8 mouse cellular contexts compared by ENCODE assay signal in genomic region chr15:41155169-41155638, GRCm38 (mm10).
A peak's percentile ranks its signal among the peaks of the same experiment; 100 is the strongest.
DNase-seq lines count a peak whose midpoint lies in the region; ATAC-seq lines count a peak whose summit lies in the region.

No protein-coding gene starts in this region.

- H3K4me2 ChIP-seq in heart, embryonic 13.5 days = peak overlapping the region; percentile 74
- H3K4me2 ChIP-seq in kidney, embryonic 15.5 days = peak overlapping the region; percentile 58

- WGBS in heart, embryonic 13.5 days = 7% methylated on average over 16 of the region's 16 CpGs
- 5% methylated on average over 16 of the region's 16 CpGs for WGBS in kidney, embryonic 15.5 days
- 5% methylated on average over 16 of the region's 16 CpGs for WGBS in midbrain, embryonic 10.5 days

- H3K36me3 ChIP-seq in heart, embryonic 13.5 days = no peaks in the 10 kb centered on the region
- no peaks in the 10 kb centered on the region for H3K36me3 ChIP-seq in kidney, embryonic 15.5 days
- no peaks in the 10 kb centered on the region for H3K36me3 ChIP-seq in midbrain, embryonic 10.5 days

- peak; percentile 7 to 33 for DNase-seq in heart, adult 18-20 months
- DNase-seq in heart, adult 8-10 months (ENCODE audit: low spot score) = no peak
- DNase-seq in cerebellum, postnatal 10 days = peak; percentile 35
- peak; percentile 40 for DNase-seq in midbrain, embryonic 10.5 days (ENCODE audit: low spot score)
- DNase-seq in testis, postnatal 14 days (ENCODE audit: low spot score) = no peak

- H3K9me3 ChIP-seq in heart, embryonic 13.5 days = 0 out of 2 replicates have a peak, but pooled peaks cover 5% of the 10 kb centered on the region
- H3K9me3 ChIP-seq in kidney, embryonic 15.5 days (replicated peaks) = no peaks in the 10 kb centered on the region
- H3K9me3 ChIP-seq in midbrain, embryonic 10.5 days (replicated peaks) = no peaks in the 10 kb centered on the region

- peak overlapping the region; percentile 88 for H3K27ac ChIP-seq in heart, embryonic 13.5 days (replicated peaks)
- H3K27ac ChIP-seq in kidney, embryonic 15.5 days = peak overlapping the region; percentile 29; the same call in 1 of the 2 replicates
- H3K27ac ChIP-seq in midbrain, embryonic 10.5 days (replicated peaks) = peak overlapping the region; percentile 49

- peak; percentile 58; the same call in 1 of the 2 replicates for ATAC-seq in heart, embryonic 13.5 days (ENCODE audit: extremely low read depth, insufficient number of reproducible peaks, low FRiP score, low TSS enrichment)
- ATAC-seq in kidney, embryonic 15.5 days (replicated peaks; ENCODE audit: low FRiP score) = peak; percentile 90
- ATAC-seq in monocyte, adult 5-6 weeks (replicated peaks; ENCODE audit: insufficient number of reproducible peaks, low FRiP score, low TSS enrichment, poor library complexity, severe bottlenecking) = no peak

- peak overlapping the region; percentile 42 for H3K4me3 ChIP-seq in heart, embryonic 13.5 days
- peak overlapping the region; percentile 28 for H3K4me3 ChIP-seq in kidney, embryonic 15.5 days (replicated peaks)
- H3K4me3 ChIP-seq in midbrain, embryonic 10.5 days = peak overlapping the region; percentile 49

- peak overlapping the region; percentile 76 for H3K9ac ChIP-seq in heart, embryonic 13.5 days
- no peak overlapping the region for H3K9ac ChIP-seq in kidney, embryonic 15.5 days

- peaks cover 15% of the 10 kb centered on the region for H3K4me1 ChIP-seq in heart, embryonic 13.5 days
- H3K4me1 ChIP-seq in kidney, embryonic 15.5 days = peaks cover 12% of the 10 kb centered on the region
- peaks cover 12% of the 10 kb centered on the region for H3K4me1 ChIP-seq in midbrain, embryonic 10.5 days

- H3K27me3 ChIP-seq in heart, embryonic 13.5 days (replicated peaks) = no peaks in the 10 kb centered on the region
- no peaks in the 10 kb centered on the region for H3K27me3 ChIP-seq in kidney, embryonic 15.5 days
- no peaks in the 10 kb centered on the region; the same call in 1 of the 2 replicates for H3K27me3 ChIP-seq in midbrain, embryonic 10.5 days (ENCODE audit: low read depth, poor library complexity, severe bottlenecking)

Comparison
In these comparisons a context has a peak if more than half of its experiments do, and no peak if none do; other contexts are left out.
1. DNase-seq: peak in heart, adult 18-20 months (2 of 2), cerebellum, postnatal 10 days (2 of 2) and midbrain, embryonic 10.5 days (single experiment); none in heart, adult 8-10 months (single experiment) and testis, postnatal 14 days (single experiment).
2. H3K27ac ChIP-seq: peak in every context shown above with its lines; median percentile 88 in heart, embryonic 13.5 days; 49 in midbrain, embryonic 10.5 days; 29 in kidney, embryonic 15.5 days.
3. Peak in every context shown above with its lines, with median percentiles within 50 percentile points of each other: H3K4me3 ChIP-seq.